In the genomic region with DNA sequence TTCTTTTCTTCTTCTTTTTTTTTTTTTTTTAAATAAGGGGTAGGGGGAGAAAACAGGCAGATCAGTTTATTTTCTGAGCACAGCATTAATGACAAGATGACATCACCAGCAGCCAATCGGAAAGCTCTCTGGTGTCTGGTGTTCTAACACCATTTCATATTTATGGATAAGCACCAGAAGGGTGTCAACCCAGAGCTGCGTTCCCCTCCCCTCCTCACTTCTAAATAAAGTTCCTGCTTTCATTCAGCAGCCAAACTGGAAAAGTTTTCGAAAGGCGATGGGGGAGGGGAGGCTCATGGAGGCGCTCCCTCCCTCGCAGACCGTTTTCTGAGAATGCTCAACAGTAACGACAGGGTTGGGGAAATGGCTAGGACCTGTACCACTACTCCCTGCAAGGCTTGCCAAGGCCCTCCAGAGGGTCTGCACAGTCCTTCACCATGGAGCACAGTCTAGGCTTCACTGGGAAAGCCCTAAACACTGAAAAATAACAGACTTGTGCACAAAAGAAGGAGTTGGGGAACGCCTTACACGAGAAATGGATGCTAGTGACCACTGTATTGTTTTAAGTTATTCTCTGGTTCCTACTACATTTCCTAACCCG, we compare ENCODE assay signal across 7 mouse cellular contexts.
DNase-seq lines count a peak whose midpoint lies in the region; ATAC-seq and TF ChIP-seq lines count a peak whose summit lies in the region.

No protein-coding gene starts in this region.

- TF ChIP-seq CTCF in lung, postnatal 0 days (IDR thresholded peaks at IDR 0.05), result no peak

- ATAC-seq in lung, embryonic 16.5 days (ENCODE audit: low read depth), result no peak
- ATAC-seq in hindbrain, embryonic 12.5 days (ENCODE audit: low FRiP score), result no peak
- ATAC-seq in lung, postnatal 0 days, result no peak
- ATAC-seq in stomach, embryonic 15.5 days (ENCODE audit: insufficient read depth, low FRiP score, low read depth), result no peak

- H3K4me2 ChIP-seq in lung, embryonic 16.5 days (ENCODE audit: low read depth, low read length), result peak overlapping the region; percentile 32
- H3K4me2 ChIP-seq in hindbrain, embryonic 12.5 days (replicated peaks), result no peak overlapping the region; the same call in 1 of the 2 replicates
- H3K4me2 ChIP-seq in lung, postnatal 0 days (replicated peaks; ENCODE audit: low read depth, low read length), result no peak overlapping the region; the same call in 1 of the 2 replicates
- 0 out of 2 replicates have a peak overlapping the region, but pooled peaks have one; percentile 20 for H3K4me2 ChIP-seq in stomach, embryonic 15.5 days

- H3K27me3 ChIP-seq in lung, embryonic 16.5 days (ENCODE audit: control insufficient read depth, insufficient read depth, low read depth, low read length), result no peaks in the 10 kb centered on the region
- H3K27me3 ChIP-seq in hindbrain, embryonic 12.5 days, result no peaks in the 10 kb centered on the region
- H3K27me3 ChIP-seq in lung, postnatal 0 days (replicated peaks; ENCODE audit: insufficient read depth, low read length), result no peaks in the 10 kb centered on the region
- H3K27me3 ChIP-seq in stomach, embryonic 15.5 days (replicated peaks), result no peaks in the 10 kb centered on the region

- no peaks in the 10 kb centered on the region for H3K9me3 ChIP-seq in lung, embryonic 16.5 days (ENCODE audit: control insufficient read depth, low read length)
- H3K9me3 ChIP-seq in hindbrain, embryonic 12.5 days (replicated peaks), result no peaks in the 10 kb centered on the region
- no peaks in the 10 kb centered on the region for H3K9me3 ChIP-seq in lung, postnatal 0 days (ENCODE audit: low read length)
- no peaks in the 10 kb centered on the region for H3K9me3 ChIP-seq in stomach, embryonic 15.5 days

- no peak for DNase-seq in lung, adult 18-20 months
- DNase-seq in forelimb bud, embryonic 11.5 days (ENCODE audit: low read depth, low spot score), result peak; percentile 20
- DNase-seq in lung, postnatal 0 days (ENCODE audit: low spot score), result peak; percentile 36
- no peak for DNase-seq in adrenal gland, postnatal 14 days

- TF ChIP-seq EP300 in lung, postnatal 0 days (IDR thresholded peaks at IDR 0.05), result no peak

- no peak overlapping the region for H3K4me3 ChIP-seq in lung, embryonic 16.5 days (ENCODE audit: low read length)
- no peak overlapping the region for H3K4me3 ChIP-seq in hindbrain, embryonic 12.5 days
- H3K4me3 ChIP-seq in lung, postnatal 0 days (ENCODE audit: low read depth, low read length), result no peak overlapping the region
- no peak overlapping the region for H3K4me3 ChIP-seq in stomach, embryonic 15.5 days (replicated peaks)

- H3K36me3 ChIP-seq in lung, embryonic 16.5 days (ENCODE audit: control insufficient read depth, insufficient read depth, low read length), result no peaks in the 10 kb centered on the region
- no peaks in the 10 kb centered on the region for H3K36me3 ChIP-seq in hindbrain, embryonic 12.5 days
- H3K36me3 ChIP-seq in lung, postnatal 0 days (ENCODE audit: insufficient read depth, low read length), result no peaks in the 10 kb centered on the region
- H3K36me3 ChIP-seq in stomach, embryonic 15.5 days, result no peaks in the 10 kb centered on the region

- H3K9ac ChIP-seq in lung, embryonic 16.5 days (ENCODE audit: low read length), result no peak overlapping the region
- no peak overlapping the region for H3K9ac ChIP-seq in hindbrain, embryonic 12.5 days
- H3K9ac ChIP-seq in lung, postnatal 0 days (replicated peaks; ENCODE audit: low read depth), result no peak overlapping the region
- no peak overlapping the region for H3K9ac ChIP-seq in stomach, embryonic 15.5 days

- peaks cover 36% of the 10 kb centered on the region for H3K4me1 ChIP-seq in lung, embryonic 16.5 days (replicated peaks; ENCODE audit: control insufficient read depth, insufficient read depth, low read length)
- H3K4me1 ChIP-seq in hindbrain, embryonic 12.5 days, result peaks cover 48% of the 10 kb centered on the region
- peaks cover 4% of the 10 kb centered on the region; the same call in 1 of the 2 replicates for H3K4me1 ChIP-seq in lung, postnatal 0 days (ENCODE audit: insufficient read depth, low read depth, low read length)
- peaks cover 22% of the 10 kb centered on the region for H3K4me1 ChIP-seq in stomach, embryonic 15.5 days

- WGBS in lung, embryonic 16.5 days, result 38% methylated on average over 11 of the region's 11 CpGs
- WGBS in hindbrain, embryonic 12.5 days, result 41% methylated on average over 11 of the region's 11 CpGs
- 35% methylated on average over 11 of the region's 11 CpGs for WGBS in lung, postnatal 0 days
- WGBS in stomach, embryonic 15.5 days, result 41% methylated on average over 11 of the region's 11 CpGs

- peak overlapping the region; percentile 38; the same call in 1 of the 2 replicates for H3K27ac ChIP-seq in lung, embryonic 16.5 days (ENCODE audit: low read length)
- peak overlapping the region; percentile 71; the same call in 1 of the 2 replicates for H3K27ac ChIP-seq in hindbrain, embryonic 12.5 days
- no peak overlapping the region for H3K27ac ChIP-seq in lung, postnatal 0 days (ENCODE audit: low read length)
- H3K27ac ChIP-seq in stomach, embryonic 15.5 days, result no peak overlapping the region

Comparison
In these comparisons a context has a peak if more than half of its experiments do, and no peak if none do; other contexts are left out.
1. H3K27ac ChIP-seq: peak in lung, embryonic 16.5 days (single experiment) and hindbrain, embryonic 12.5 days (single experiment); none in lung, postnatal 0 days (single experiment) and stomach, embryonic 15.5 days (single experiment).
2. H3K4me2 ChIP-seq: peak in lung, embryonic 16.5 days (single experiment) and stomach, embryonic 15.5 days (single experiment); none in hindbrain, embryonic 12.5 days (single experiment) and lung, postnatal 0 days (single experiment).
3. DNase-seq: peak in forelimb bud, embryonic 11.5 days (single experiment) and lung, postnatal 0 days (single experiment); none in lung, adult 18-20 months (0 of 2) and adrenal gland, postnatal 14 days (single experiment).